Mouse (Mus musculus): ENCODE data around the gene Trpm7. TPM values are rescaled to one million over a fixed set of nuclear protein-coding genes. Genes with fewer than 3 reads are reported as not detected.

Gene Trpm7
- polyA plus RNA-seq, 1 experiment from 2014 or later = 42.0 TPM

DNA sequence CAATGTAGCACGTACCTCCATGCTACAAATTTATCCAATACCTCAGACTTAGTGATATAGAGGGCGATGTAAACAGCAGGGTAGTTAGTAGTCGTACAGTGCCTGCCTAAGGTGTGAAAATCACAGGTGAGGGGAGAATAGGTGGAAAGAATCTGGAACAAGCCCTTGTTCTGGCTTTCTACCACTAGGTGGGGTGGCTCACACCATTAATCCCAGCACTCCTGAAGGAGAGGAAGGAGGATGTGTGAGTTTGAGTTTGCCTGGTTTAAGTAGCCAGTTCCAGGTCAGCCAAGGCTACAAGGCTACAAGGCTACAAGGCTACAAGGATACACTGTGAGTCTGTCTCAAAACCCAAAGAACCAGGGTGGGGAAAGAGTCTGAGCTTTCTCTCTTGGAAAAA is 80.3 kb downstream of the Trpm7 start:
- Histone ChIP-seq H3K9ac (ENCODE audit: low read length) (no peak overlapping the region), H3K4me3 (ENCODE audit: low read length) (no peak overlapping the region), H3K4me1 (ENCODE audit: control insufficient read depth, insufficient read depth, low read length) (no peaks in the 10 kb centered on the region), H3K4me2 (ENCODE audit: low read depth, low read length) (no peak overlapping the region), H3K36me3 (ENCODE audit: control insufficient read depth, insufficient read depth) (peaks cover 60% of the 10 kb centered on the region), H3K27ac (ENCODE audit: low read length) (no peak overlapping the region), H3K9me3 (replicated peaks; ENCODE audit: control insufficient read depth, low read length) (no peaks in the 10 kb centered on the region), H3K27me3 (ENCODE audit: control insufficient read depth, insufficient read depth, low read length) (no peaks in the 10 kb centered on the region)
- ATAC-seq (replicated peaks; ENCODE audit: extremely low read depth, insufficient read depth, low FRiP score) = no peak
- WGBS = 84% methylated on average over 3 of the region's 3 CpGs

DNA sequence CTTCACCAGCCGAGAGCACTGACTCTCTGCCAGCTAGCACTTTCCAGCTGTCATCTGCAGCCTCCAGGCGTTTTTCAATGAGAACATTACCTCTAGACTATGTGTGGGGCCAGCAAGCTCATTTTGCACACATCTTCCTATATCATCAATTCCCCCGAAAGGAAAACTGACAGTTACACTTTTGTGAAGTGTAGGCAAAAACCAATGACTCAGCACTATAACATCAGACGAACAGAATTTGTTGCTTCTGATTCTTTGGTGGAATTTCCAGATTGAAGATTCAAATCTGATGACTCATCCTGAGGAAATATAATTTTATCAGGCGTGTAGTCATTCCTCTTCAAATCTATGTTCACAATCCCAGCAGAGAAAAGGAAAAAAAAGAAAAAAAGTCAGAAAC is 83.4 kb downstream of the Trpm7 start:
- Histone ChIP-seq H3K27ac (ENCODE audit: low read length) (no peak overlapping the region), H3K4me1 (ENCODE audit: control insufficient read depth, insufficient read depth, low read length) (no peaks in the 10 kb centered on the region), H3K36me3 (ENCODE audit: control insufficient read depth, insufficient read depth) (peaks cover 53% of the 10 kb centered on the region), H3K27me3 (ENCODE audit: control insufficient read depth, insufficient read depth, low read length) (no peaks in the 10 kb centered on the region), H3K4me2 (ENCODE audit: low read depth, low read length) (no peak overlapping the region), H3K4me3 (ENCODE audit: low read length) (no peak overlapping the region), H3K9me3 (replicated peaks; ENCODE audit: control insufficient read depth, low read length) (no peaks in the 10 kb centered on the region), H3K9ac (ENCODE audit: low read length) (no peak overlapping the region)
- no peak for ATAC-seq (replicated peaks; ENCODE audit: extremely low read depth, insufficient read depth, low FRiP score)
- WGBS = 57% methylated on average over 5 of the region's 5 CpGs

DNA sequence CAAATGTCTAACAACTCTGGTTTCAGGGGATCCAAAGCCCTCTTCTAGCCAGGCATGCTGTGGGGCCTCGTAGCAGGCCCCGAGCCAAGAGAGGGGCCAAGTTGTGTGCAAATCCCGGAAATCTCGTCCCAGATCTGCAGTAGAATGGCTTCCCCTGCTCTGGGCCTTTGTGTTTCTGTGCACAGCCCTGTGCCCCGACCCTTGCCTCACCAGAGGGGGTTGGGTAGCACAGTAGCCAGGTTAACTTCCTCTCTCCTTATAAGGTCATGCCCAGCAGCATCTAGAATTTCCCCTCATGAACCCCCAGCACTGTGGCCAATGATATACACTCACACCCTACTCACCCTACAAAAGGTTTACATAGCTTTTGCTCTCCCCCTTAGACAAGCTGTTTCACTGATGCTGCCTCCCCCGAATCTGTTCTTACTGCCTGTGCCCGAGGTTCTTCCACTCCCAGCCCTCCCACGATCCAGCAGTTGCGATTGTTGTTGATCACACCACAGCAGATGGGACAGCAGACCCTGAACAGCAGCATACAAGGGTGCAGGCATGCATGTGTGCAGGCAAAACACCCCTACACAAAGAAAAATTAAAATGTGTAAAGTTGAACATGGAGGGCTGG is 88.2 kb downstream of the Trpm7 start:
- H3K4me1 ChIP-seq (ENCODE audit: control insufficient read depth, insufficient read depth, low read length) = no peaks in the 10 kb centered on the region
- ATAC-seq (replicated peaks; ENCODE audit: extremely low read depth, insufficient read depth, low FRiP score) = peak; percentile 32
- 36% methylated on average over 9 of the region's 9 CpGs for WGBS
- no peak overlapping the region for H3K4me3 ChIP-seq (ENCODE audit: low read length)
- no peaks in the 10 kb centered on the region for H3K9me3 ChIP-seq (replicated peaks; ENCODE audit: control insufficient read depth, low read length)
- no peak overlapping the region for H3K9ac ChIP-seq (ENCODE audit: low read length)
- H3K27ac ChIP-seq (ENCODE audit: low read length) = no peak overlapping the region
- no peak overlapping the region for H3K4me2 ChIP-seq (ENCODE audit: low read depth, low read length)
- no peaks in the 10 kb centered on the region for H3K27me3 ChIP-seq (ENCODE audit: control insufficient read depth, insufficient read depth, low read length)
- H3K36me3 ChIP-seq (ENCODE audit: control insufficient read depth, insufficient read depth) = peaks cover 23% of the 10 kb centered on the region

DNA sequence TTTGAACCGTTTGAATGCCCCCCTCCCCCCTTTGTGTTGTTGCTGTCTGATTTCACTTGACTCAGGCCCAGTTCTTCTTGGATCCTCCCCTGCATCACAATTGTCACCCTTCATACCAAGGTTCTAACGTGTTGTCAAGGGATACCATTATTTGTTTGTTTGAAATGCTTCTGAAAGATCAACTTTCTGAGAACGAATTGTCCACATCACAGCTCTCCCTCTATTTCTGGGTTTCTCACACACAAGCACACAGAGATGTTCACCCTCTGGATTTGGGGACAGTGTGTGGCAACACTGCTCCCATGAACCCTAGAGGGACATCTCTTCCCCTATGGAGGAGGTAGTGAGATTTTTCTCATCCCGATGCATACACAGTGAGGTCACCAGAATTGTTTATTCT is 92.7 kb downstream of the Trpm7 start, which contains the start of gene Usp50:
Usp50 (minus strand) TSS at position 101 of the 400 bp plus-strand sequence.
- Histone ChIP-seq H3K9ac (ENCODE audit: low read length) (no peak within 1 kb of the TSS), H3K27me3 (ENCODE audit: control insufficient read depth, insufficient read depth, low read length) (no peaks in the 10 kb centered on the region), H3K4me1 (ENCODE audit: control insufficient read depth, insufficient read depth, low read length) (no peaks in the 10 kb centered on the region), H3K4me3 (ENCODE audit: low read length) (no peak within 1 kb of the TSS), H3K9me3 (replicated peaks; ENCODE audit: control insufficient read depth, low read length) (no peaks in the 10 kb centered on the region), H3K36me3 (ENCODE audit: control insufficient read depth, insufficient read depth) (no peaks in the 10 kb centered on the region), H3K27ac (ENCODE audit: low read length) (no peak within 1 kb of the TSS), H3K4me2 (ENCODE audit: low read depth, low read length) (no peak within 1 kb of the TSS)
- 64% methylated on average over 4 of the region's 4 CpGs for WGBS
- ATAC-seq (replicated peaks; ENCODE audit: extremely low read depth, insufficient read depth, low FRiP score) = no peak

DNA sequence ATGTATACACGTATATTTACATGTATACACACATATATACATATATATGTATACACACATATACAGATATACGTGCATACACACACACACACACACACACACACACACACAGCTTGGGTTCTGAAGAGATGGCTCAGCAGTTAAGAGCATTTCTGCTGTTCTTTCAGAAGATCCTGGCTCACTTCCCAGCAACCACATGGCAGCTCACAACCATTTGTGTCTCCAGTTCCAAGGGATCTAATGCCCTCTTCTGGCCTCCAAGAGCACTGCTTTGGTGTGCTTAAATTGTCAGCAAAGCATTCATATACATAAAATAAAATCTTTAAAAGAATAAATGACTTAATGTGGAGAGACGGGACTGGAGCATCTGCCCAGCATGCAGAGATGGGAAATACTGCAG is 93.6 kb downstream of the Trpm7 start:
- Histone ChIP-seq H3K27me3 (ENCODE audit: control insufficient read depth, insufficient read depth, low read length) (no peaks in the 10 kb centered on the region), H3K4me2 (ENCODE audit: low read depth, low read length) (no peak overlapping the region), H3K36me3 (ENCODE audit: control insufficient read depth, insufficient read depth) (no peaks in the 10 kb centered on the region), H3K27ac (ENCODE audit: low read length) (no peak overlapping the region), H3K9me3 (replicated peaks; ENCODE audit: control insufficient read depth, low read length) (no peaks in the 10 kb centered on the region), H3K4me1 (ENCODE audit: control insufficient read depth, insufficient read depth, low read length) (no peaks in the 10 kb centered on the region), H3K9ac (ENCODE audit: low read length) (no peak overlapping the region), H3K4me3 (ENCODE audit: low read length) (no peak overlapping the region)
- ATAC-seq (replicated peaks; ENCODE audit: extremely low read depth, insufficient read depth, low FRiP score) = no peak
- WGBS = 77% methylated on average over 3 of the region's 3 CpGs

DNA sequence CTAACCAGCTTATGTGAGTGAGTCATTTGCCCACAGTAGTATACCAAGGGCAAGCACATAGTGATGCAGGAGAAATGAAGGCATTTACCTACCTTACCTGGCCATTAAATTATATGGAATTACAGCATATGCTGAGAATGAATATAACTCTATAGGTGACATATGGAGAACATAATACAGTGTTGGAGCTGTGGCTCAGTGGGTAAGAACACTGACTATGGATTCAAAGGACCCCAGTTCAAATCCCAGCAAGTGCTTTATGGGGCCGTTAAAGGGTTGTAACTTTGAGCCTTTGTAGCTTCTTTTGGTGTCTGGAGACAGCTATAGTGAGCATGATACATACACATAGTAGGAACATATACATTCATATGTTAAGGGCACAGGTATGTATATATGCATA is 94.6 kb downstream of the Trpm7 start:
- 85% methylated on average over 1 of the region's 1 CpGs for WGBS
- no peak for ATAC-seq (replicated peaks; ENCODE audit: extremely low read depth, insufficient read depth, low FRiP score)
- H3K4me1 ChIP-seq (ENCODE audit: control insufficient read depth, insufficient read depth, low read length) = no peaks in the 10 kb centered on the region

DNA sequence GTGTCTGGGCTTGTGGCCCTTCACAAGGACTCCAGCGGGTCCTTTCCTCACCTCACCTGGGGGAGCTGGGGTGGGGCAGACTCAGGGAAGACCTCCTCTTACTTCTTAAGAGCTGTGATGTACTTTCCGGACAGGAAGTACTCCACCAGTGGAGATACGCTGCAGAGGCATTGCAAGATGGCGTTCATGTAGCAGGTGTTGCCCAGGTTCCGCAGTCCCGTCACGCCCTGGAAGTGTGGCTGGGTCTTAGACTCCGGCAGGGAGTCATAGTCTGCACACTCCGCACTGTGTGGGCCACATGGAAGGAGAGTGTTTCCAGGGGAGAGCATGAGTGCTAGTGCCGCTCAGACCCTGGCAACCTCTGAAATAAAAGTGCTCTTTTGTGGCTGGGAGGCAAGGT is 95.7 kb downstream of the Trpm7 start:
- WGBS = 84% methylated on average over 10 of the region's 10 CpGs
- no peak for ATAC-seq (replicated peaks; ENCODE audit: extremely low read depth, insufficient read depth, low FRiP score)

More for the DNA sequence above, 94.6 kb downstream of the Trpm7 start:
- H3K9me3 ChIP-seq (replicated peaks; ENCODE audit: control insufficient read depth, low read length) = no peaks in the 10 kb centered on the region
- H3K27ac ChIP-seq (ENCODE audit: low read length) = no peak overlapping the region
- H3K9ac ChIP-seq (ENCODE audit: low read length) = no peak overlapping the region
- no peaks in the 10 kb centered on the region for H3K27me3 ChIP-seq (ENCODE audit: control insufficient read depth, insufficient read depth, low read length)
- no peak overlapping the region for H3K4me2 ChIP-seq (ENCODE audit: low read depth, low read length)
- H3K36me3 ChIP-seq (ENCODE audit: control insufficient read depth, insufficient read depth) = no peaks in the 10 kb centered on the region
- H3K4me3 ChIP-seq (ENCODE audit: low read length) = no peak overlapping the region

DNA sequence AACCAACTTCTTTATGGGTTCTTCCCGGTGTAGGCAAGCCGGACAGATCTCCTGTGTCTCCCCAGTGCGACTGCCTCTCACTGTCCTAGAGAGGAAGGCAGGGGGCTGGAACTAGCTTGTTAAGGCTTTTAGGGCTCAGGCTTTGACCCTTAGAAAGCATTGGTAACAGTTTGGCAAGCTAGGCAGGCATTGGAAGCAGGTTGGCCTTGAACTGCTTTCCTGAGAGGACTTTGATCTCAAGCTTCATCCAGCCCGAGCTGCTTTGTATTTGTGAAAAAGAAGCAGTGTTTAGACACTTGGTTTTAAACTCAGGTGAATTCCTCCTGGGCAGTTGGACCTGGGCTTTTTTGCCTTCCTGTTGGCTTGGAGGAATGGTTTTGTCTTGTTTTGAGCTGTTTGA is 97.2 kb downstream of the Trpm7 start:
- 77% methylated on average over 4 of the region's 4 CpGs for WGBS
- ATAC-seq (replicated peaks; ENCODE audit: extremely low read depth, insufficient read depth, low FRiP score) = no peak

More for the DNA sequence above, 95.7 kb downstream of the Trpm7 start:
- no peaks in the 10 kb centered on the region for H3K36me3 ChIP-seq (ENCODE audit: control insufficient read depth, insufficient read depth)
- no peak overlapping the region for H3K4me2 ChIP-seq (ENCODE audit: low read depth, low read length)
- no peaks in the 10 kb centered on the region for H3K27me3 ChIP-seq (ENCODE audit: control insufficient read depth, insufficient read depth, low read length)
- H3K9me3 ChIP-seq (replicated peaks; ENCODE audit: control insufficient read depth, low read length) = no peaks in the 10 kb centered on the region
- no peak overlapping the region for H3K27ac ChIP-seq (ENCODE audit: low read length)
- H3K4me3 ChIP-seq (ENCODE audit: low read length) = no peak overlapping the region
- no peaks in the 10 kb centered on the region for H3K4me1 ChIP-seq (ENCODE audit: control insufficient read depth, insufficient read depth, low read length)
- no peak overlapping the region for H3K9ac ChIP-seq (ENCODE audit: low read length)

DNA sequence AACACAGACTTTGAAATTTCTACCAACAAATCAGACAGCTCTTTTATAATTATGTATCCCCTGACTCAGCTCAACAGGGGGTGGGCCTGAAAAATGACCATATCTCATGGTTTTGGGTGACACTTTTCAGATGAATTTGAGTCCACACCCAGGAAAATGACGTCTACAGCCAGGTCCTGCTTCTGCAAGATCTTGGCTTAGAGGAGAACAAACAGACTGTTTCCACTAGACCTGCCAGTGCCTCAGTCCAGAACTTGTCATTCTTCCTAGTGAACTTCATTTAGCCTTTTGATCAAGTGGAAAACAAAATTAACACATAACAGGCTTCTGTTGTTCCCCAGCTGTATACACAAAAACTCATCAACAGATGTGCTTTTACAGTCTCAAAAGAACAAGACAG is 99.6 kb downstream of the Trpm7 start:
- H3K9ac ChIP-seq (ENCODE audit: low read length) = no peak overlapping the region
- 29% methylated on average over 1 of the region's 1 CpGs for WGBS
- H3K36me3 ChIP-seq (ENCODE audit: control insufficient read depth, insufficient read depth) = no peaks in the 10 kb centered on the region
- no peaks in the 10 kb centered on the region for H3K4me1 ChIP-seq (ENCODE audit: control insufficient read depth, insufficient read depth, low read length)
- H3K9me3 ChIP-seq (replicated peaks; ENCODE audit: control insufficient read depth, low read length) = no peaks in the 10 kb centered on the region
- H3K27ac ChIP-seq (ENCODE audit: low read length) = no peak overlapping the region
- ATAC-seq (replicated peaks; ENCODE audit: extremely low read depth, insufficient read depth, low FRiP score) = no peak
- H3K4me3 ChIP-seq (ENCODE audit: low read length) = no peak overlapping the region
- H3K27me3 ChIP-seq (ENCODE audit: control insufficient read depth, insufficient read depth, low read length) = no peaks in the 10 kb centered on the region
- H3K4me2 ChIP-seq (ENCODE audit: low read depth, low read length) = no peak overlapping the region

More for the DNA sequence above, 97.2 kb downstream of the Trpm7 start:
- H3K4me1 ChIP-seq (ENCODE audit: control insufficient read depth, insufficient read depth, low read length) = no peaks in the 10 kb centered on the region
- H3K9ac ChIP-seq (ENCODE audit: low read length) = no peak overlapping the region
- H3K9me3 ChIP-seq (replicated peaks; ENCODE audit: control insufficient read depth, low read length) = no peaks in the 10 kb centered on the region
- H3K4me3 ChIP-seq (ENCODE audit: low read length) = no peak overlapping the region
- H3K27ac ChIP-seq (ENCODE audit: low read length) = no peak overlapping the region
- no peaks in the 10 kb centered on the region for H3K36me3 ChIP-seq (ENCODE audit: control insufficient read depth, insufficient read depth)
- H3K4me2 ChIP-seq (ENCODE audit: low read depth, low read length) = no peak overlapping the region
- no peaks in the 10 kb centered on the region for H3K27me3 ChIP-seq (ENCODE audit: control insufficient read depth, insufficient read depth, low read length)

All from heart, embryonic 16.5 days (tissue).